Mouse (Mus musculus): ENCODE measurements around the gene Rab20.

DNA sequence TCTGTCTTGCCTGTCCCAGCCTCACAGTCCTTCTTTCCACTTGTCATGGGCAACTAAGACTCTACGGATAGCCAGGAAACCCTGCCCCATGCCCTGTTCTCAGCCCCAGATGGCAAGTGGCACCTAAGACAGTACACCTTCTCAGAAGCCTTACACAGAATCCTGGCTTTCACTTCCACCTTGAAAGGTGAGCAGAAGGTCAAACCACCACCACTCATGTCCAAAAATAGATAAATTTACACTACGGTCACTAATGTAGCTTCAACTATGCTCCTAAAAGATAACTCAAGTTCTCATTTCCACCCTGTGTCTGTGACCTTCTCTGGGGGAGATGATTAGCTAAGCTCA is 15.0 kb downstream of the Rab20 start:
- TF ChIP-seq EP300 (IDR thresholded peaks at IDR 0.05; ENCODE audit: low read depth) (no peak), CTCF (IDR thresholded peaks at IDR 0.05; ENCODE audit: low read depth) (no peak)
